Mouse (Mus musculus) heart, postnatal 14 days (tissue): ENCODE data around the gene Plac8. TPM values are rescaled to one million over a fixed set of nuclear protein-coding genes. Genes with fewer than 3 reads are reported as not detected.

ENCODE experiments used
- DNase-seq, 2 experiments: peaks; one replicate each; pipeline ENCODE4 v3.0.0; 2021 to 2022
- intact Hi-C: fragments of 180-260 bp; cut with DNase I; formaldehyde crosslinking; loops from one replicate; pipeline ENCODE4 v1.15.1; 2025
- total RNA-seq, 2 experiments: library from RNA; stranded (reverse); gene quantifications; 2 replicates each; pipeline ENCODE4 v1.2.3; 2021

Plac8 gene
- total RNA-seq, 2 experiments from 2014 or later: 1.5 to 2.4 TPM

DNA sequence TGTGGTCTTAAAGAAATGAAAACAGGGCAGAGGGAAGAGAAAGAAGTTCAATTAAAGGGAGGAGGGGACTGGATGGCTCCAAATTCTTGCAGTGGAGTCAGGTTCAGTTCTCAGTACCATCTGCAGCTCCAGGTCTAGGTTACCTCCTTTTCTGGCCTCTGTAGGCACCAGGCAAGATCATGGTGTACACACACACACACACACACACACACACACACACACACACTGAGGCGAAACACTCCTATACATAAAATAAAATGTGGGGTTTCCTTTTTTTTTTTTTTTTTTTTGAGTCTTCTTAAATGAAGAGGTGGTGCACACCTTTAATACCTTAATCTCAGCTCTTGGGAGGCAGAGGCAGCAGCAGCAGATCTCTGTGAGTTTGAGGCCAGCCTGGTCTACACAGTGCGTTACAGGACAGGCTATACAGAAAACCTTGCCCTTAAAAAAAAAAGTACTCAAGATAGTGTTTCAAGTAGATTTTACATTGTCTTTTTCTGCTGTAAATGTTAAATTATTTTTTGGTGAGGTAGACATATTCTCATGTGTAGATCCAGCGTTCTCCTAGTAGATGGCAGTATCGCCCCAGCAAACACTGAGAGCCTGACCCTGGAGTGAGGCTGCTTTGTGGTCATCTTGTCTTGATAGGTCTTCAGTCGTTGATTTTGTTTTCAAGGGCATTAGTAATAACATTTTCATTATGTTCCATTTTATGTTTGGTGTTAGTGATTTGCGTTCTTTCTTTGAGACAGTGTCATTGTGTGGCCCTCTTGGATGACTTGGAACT lies 25.6 kb downstream of the Plac8 start:
- intact Hi-C loops: loop anchor here (5.0 kb wide), 1 partner anchor 116 kb away; no protein-coding TSS in a partner anchor
- DNase-seq: peak; percentile 11 to 29

DNA sequence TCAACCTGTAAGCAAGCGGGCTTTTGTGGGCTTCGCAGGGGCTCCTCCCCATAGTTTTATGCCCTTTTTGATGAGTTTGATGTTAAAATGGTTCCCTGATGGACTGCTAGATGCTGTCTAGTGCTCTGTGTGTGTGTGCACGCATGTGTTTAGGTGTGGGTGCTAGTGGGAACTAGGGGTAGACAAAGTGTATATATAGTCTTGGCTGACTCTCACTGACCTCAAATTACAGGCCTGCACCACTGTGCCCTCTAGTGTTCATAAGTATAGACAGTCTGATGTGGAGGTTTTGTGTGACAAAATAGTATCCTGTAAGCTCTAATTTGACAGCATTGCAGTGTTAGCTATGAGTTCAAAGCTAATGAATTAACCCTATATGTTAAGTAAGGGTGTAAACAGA lies 35.4 kb downstream of the Plac8 start:
- intact Hi-C loops: loop anchor here (5.0 kb wide), 2 partner anchors 39 to 159 kb away; no protein-coding TSS in a partner anchor
- peak in 1 of 2 experiments; percentile 33 for DNase-seq

DNA sequence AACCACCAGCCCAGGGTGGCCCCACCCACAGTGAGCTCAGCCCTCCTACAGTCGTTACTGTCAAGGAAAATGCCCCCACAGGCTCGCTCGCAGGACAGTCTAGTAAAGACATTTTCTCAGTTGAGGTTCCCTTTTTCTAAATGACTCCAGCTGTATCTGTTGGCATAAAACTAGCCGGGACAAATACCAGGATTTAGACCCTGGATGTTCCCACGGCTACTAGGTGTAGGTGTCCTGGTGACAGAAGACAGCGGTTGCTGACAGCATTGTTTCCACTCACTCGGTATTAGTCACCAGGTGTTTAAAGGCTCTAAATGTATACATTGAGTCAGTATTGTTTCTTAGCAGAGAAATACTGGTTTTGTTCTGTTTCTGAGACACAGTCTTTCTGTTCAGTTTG lies 36.2 kb downstream of the Plac8 start:
- no peak for DNase-seq
- intact Hi-C loops: loop anchor here (5.0 kb wide), 2 partner anchors 39 to 159 kb away; no protein-coding TSS in a partner anchor

DNA sequence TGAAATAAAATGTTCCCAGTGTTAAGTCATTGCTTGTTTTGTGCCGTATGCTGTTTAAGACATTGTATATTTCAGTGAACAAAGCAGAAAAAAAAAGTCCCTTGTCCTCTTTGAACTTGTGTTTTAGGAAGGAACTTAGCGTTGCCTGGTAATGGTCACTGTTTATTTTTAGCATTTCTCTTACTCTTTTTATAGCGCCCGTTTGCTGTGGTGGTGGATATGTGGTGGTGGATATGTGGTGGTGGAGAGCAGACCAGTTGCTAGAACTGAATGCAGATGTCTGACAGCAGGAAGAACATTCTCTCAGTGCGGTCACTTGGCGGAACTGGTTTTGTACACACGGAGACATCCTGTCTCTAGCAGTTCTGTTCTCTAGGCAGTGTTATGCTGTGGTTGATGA lies 45.9 kb downstream of the Plac8 start:
- peak; percentile 27 to 37 for DNase-seq
- intact Hi-C loops: no loop called here

DNA sequence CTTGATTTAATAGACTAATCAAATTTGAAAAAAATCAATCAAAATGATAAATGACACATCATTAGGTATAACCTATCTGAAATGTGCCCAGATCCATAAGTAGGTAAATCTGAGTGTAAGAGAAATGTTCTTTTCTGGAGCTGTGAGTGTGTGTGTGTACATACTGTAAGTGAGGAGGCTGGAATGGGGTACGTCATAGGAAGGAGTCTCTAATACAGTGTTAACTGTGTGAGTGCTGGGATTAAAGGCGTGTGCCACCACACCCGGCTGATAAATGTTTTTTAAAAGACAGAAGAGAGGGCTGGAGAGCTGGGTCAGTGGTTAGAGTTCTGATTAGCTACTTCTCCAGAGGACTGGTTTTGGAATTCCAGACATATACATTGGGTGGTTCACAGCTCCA lies 46.4 kb downstream of the Plac8 start:
- DNase-seq: no peak
- intact Hi-C loops: no loop called here

DNA sequence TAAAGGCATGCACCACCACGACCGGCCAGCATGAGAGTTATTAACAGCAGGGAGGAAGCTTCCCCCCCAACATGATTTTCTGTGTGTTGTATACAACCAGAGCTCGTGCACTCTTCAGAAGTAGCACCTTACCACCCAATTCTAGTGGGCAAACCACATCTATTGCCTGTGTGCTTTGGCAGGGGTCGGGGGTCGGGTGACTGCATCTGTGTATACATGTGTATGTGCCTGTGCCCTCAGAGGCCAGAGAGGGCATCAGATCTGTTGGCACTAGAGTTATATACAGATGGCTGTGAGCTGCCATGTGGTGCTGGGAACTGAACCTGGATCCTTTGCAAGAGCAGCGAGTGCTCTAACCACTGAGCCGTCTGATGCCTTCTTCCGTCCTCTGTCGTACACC lies 47.1 kb downstream of the Plac8 start:
- DNase-seq: no peak

DNA sequence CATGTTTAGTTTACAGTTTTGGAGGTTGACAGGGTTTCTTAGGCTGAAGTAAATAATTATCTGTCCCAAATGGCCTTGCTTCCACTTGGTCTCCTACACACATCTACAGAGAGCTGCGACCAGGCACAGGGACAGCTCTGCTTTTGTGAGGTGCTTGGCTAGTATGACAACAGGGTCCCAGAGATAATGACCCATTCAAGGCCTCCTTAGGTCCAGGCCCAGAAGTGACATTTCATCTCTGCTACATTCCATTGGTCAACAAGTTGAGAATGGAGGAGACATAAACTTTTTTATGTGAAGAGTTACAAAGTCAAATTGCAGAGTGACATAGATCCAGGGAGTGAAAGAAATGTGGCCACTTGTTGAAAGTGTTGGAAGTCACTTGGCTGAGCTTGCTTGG lies 48.7 kb downstream of the Plac8 start:
- intact Hi-C loops: no loop called here
- DNase-seq: no peak

More for the DNA sequence above, 47.1 kb downstream of the Plac8 start:
- intact Hi-C loops: no loop called here

DNA sequence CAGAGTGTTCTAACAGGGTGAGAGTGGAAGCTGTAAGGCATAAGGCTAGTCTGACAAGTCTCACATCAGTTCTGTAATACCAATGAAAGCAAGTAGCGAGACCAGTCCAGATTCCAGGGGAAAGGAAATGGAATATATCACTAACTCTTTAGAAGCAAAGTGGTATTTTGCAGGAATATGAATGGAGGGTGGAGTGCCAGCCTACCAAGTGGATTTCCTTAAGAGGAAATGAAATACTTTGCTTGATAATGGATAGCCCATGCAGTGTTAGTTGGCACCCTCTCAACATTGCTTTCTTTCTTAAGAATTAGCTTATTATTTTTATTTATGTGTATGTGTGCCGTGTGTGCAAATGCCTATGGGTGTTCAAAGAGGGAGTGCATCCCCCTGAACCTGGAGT lies 51.8 kb downstream of the Plac8 start:
- no peak for DNase-seq
- intact Hi-C loops: no loop called here

DNA sequence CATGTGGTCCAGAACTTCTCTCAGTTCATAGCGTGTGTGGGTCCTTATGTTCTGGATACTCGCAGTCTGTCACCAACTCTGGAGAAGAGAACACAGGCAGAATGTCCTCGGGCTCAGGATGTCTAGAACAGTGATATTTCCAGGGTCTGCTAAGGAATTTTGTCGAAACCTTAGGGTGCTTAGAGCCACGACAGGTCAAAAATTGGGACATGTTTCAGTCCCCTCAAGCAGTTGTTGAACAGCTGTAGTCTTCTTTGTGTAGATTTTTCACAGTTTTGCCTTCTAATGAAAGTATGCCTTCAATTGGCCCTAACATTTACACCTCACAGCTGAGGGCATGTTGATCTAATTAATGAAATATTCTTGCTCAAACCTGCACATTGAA lies 53.0 kb downstream of the Plac8 start:
- intact Hi-C loops: loop anchor here (5.0 kb wide), 1 partner anchor 92 kb away; no protein-coding TSS in a partner anchor

DNA sequence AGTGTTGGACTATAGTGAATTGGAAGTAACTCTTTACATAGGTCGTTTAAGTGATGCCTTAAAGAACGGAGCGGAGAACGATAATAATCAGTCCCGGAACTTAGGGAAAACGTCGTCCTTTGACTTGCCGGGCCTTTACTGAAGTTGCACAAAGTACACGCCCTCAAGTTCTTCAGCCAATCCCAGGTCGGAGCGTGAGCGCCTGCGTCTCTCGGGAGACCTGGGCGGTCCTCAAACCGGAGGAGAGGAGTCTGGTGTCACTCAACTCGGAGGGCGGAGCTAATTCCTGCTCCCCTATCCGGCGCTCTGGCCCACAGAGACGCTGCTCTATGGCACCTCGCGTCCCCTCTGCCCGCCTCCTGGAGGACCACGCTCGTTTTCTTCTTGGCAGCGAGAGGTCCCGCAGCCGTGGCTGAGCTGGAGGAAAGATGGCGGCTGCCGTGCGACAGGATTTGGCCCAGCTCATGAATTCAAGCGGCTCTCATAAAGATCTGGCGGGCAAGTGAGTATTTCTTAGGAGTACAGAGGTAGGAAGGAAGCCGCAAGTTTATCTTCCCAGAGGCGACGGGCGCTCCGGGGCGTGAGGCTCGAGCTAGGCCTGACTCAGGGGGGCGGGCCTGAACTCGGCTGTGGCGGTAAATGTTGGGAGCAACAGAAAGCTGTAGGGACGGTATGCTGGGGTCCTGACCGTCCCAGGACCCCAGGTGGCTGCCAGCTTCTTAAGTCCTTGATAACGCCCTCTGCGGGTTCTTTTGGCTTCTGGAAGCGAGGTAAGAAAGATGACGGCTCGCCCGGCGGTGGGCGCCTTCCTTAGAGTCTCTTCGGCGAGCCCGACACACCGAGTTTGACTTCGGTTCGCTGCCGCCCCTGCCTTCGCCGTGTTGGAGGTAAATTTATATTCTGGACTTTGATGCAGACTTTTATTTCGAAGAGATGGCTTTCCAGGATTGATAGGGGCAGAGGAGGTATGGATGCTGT lies 53.7 kb downstream of the Plac8 start, which contains the start of gene Cops4:
TSS of gene Cops4 (plus strand) at position 261 of the 978 bp plus-strand sequence.
- peak; percentile 96 to 97 for DNase-seq
- intact Hi-C loops: loop anchor here (5.0 kb wide), 1 partner anchor 91 kb away; no protein-coding TSS in a partner anchor

More for the DNA sequence above, 53.0 kb downstream of the Plac8 start:
- DNase-seq: no peak

DNA sequence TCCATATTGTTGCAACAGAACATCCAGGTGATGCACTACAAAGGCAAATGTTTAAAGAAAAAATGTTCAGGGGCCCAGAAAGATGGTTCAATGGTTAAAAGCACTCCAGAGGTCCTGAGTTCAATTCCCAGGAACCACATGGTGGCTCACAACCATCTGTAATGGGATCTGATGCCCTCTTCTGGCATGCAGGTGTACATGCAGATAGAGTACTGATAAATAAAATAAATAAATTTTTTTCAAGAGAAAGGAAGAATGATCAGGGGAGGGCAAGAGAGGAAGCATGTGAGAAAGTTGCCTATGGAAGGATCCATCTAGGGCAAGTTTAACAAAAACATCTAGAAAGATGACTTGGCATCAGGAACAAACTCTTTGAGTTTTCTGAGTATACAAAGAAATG lies 59.5 kb downstream of the Plac8 start:
- no peak for DNase-seq
- intact Hi-C loops: no loop called here

DNA sequence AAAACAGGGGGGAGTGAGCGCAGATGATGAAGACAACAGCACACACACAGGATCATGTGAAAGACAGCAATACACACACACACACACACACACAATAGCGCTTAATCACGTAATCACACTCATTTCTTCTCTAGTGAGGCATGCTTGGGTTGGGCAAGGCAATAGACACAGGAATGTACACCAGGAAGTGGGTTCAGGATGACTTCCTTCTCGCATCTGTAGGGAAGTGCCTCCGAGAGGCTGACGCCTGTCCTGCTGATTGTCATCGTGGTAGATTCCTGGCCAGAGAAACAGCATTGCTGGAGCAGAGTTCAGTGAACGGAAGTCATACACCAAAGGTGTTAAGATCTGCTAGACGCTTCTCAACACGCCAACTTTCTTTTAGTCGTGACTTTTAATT lies 62.8 kb downstream of the Plac8 start:
- intact Hi-C loops: no loop called here
- no peak for DNase-seq

Other genes with a start within 250 kb of the Plac8 start
- gene Sec31a, start 156.0 kb downstream of the Plac8 start, total RNA-seq: 100 to 1,000 TPM; 114 to 118 TPM
- gene Lin54, start 71.6 kb downstream of the Plac8 start, total RNA-seq: 10 to 100 TPM in 1 of 2 experiments, 1 to 10 TPM in 1; 8.4 to 12.8 TPM
- gene Cops4, start 53.9 kb downstream of the Plac8 start, total RNA-seq: 10 to 100 TPM; 73.4 to 77.0 TPM
- 10 to 100 TPM; 68.4 to 73.1 TPM for gene Coq2, start 102.9 kb upstream of the Plac8 start, total RNA-seq
- gene Hpse, start 147.5 kb upstream of the Plac8 start, total RNA-seq: under 1 TPM; 0.93 to 0.96 TPM
- 1 to 10 TPM; 3.0 to 3.3 TPM for gene Helq, start 226.4 kb upstream of the Plac8 start, total RNA-seq
- 10 to 100 TPM; 81.8 to 88.5 TPM for gene Mrps18c, start 226.4 kb upstream of the Plac8 start, total RNA-seq
- gene Abraxas1, start 248.7 kb upstream of the Plac8 start, total RNA-seq: 10 to 100 TPM; 10.1 to 11.0 TPM